ENCODE assay signal across 8 mouse cellular contexts in genomic region chr6:124813933-124814332, GRCm38 (mm10). TPM values are rescaled to one million over a fixed set of nuclear protein-coding genes. Genes with fewer than 3 reads are reported as not detected.
A peak's percentile ranks its signal among the peaks of the same experiment; 100 is the strongest.
DNase-seq lines count a peak whose midpoint lies in the region; ATAC-seq and TF ChIP-seq lines count a peak whose summit lies in the region.

Gene Tpi1 (minus strand): TSS chr6:124814296.

- H3K4me2 ChIP-seq in CH12.LX (ENCODE audit: insufficient read depth, low read depth, poor library complexity, severe bottlenecking): peak within 1 kb of the TSS; percentile 83
- peak within 1 kb of the TSS; percentile 80 for H3K4me2 ChIP-seq in forebrain, embryonic 13.5 days
- peak within 1 kb of the TSS; percentile 99 for H3K4me2 ChIP-seq in liver, postnatal 0 days (ENCODE audit: low read depth, low read length)
- H3K4me2 ChIP-seq in neural tube, embryonic 14.5 days (ENCODE audit: low read depth, low read length): peak within 1 kb of the TSS; percentile 87

- H3K9ac ChIP-seq in CH12.LX (ENCODE audit: insufficient read depth, low read depth): peak within 1 kb of the TSS; percentile 95
- peak within 1 kb of the TSS; percentile 85 for H3K9ac ChIP-seq in forebrain, embryonic 13.5 days
- peak within 1 kb of the TSS; percentile 93 for H3K9ac ChIP-seq in liver, postnatal 0 days (replicated peaks)
- peak within 1 kb of the TSS; percentile 75 for H3K9ac ChIP-seq in neural tube, embryonic 14.5 days (replicated peaks; ENCODE audit: low read depth, low read length)

- H3K4me3 ChIP-seq in CH12.LX (replicated peaks in 1 of 3; ENCODE audit: low read depth in 2 of 3, low read length in 2 of 3, poor library complexity in 1 of 3): peak within 1 kb of the TSS; percentile 73 to 97 (median 82)
- peak within 1 kb of the TSS; percentile 64 for H3K4me3 ChIP-seq in forebrain, embryonic 13.5 days
- H3K4me3 ChIP-seq in liver, postnatal 0 days (ENCODE audit: low read depth, low read length): peak within 1 kb of the TSS; percentile 85
- peak within 1 kb of the TSS; percentile 62 for H3K4me3 ChIP-seq in neural tube, embryonic 14.5 days (ENCODE audit: low read depth, low read length)

- H3K27me3 ChIP-seq in CH12.LX (replicated peaks): no peaks in the 10 kb centered on the region
- H3K27me3 ChIP-seq in forebrain, embryonic 13.5 days: no peaks in the 10 kb centered on the region
- H3K27me3 ChIP-seq in liver, postnatal 0 days (ENCODE audit: insufficient read depth, low read length): no peaks in the 10 kb centered on the region
- no peaks in the 10 kb centered on the region for H3K27me3 ChIP-seq in neural tube, embryonic 14.5 days (ENCODE audit: control insufficient read depth, insufficient read depth, low read length)

- TF ChIP-seq POLR2A in CH12.LX (IDR thresholded peaks at IDR 0.05; ENCODE audit: low read depth, low read length): peak; percentile 99

- TF ChIP-seq CTCF in CH12.LX (conservative IDR thresholded peaks at IDR 0.05 in 1 of 2, IDR thresholded peaks at IDR 0.05 in 1 of 2; ENCODE audit: low read depth in 2 of 2, low read length in 2 of 2): no peak
- TF ChIP-seq CTCF in liver, postnatal 0 days (IDR thresholded peaks at IDR 0.05; ENCODE audit: low read depth): no peak

- intact Hi-C loops in heart, postnatal 10 days (cut with DNase I): loop anchor here (1.0 kb wide), 1 partner anchor 14 kb away; no protein-coding TSS in a partner anchor

- peaks cover 23% of the 10 kb centered on the region for H3K79me2 ChIP-seq in CH12.LX (replicated peaks; ENCODE audit: control insufficient read depth, extremely low read depth, insufficient read depth, poor library complexity, severe bottlenecking)

- H3K27ac ChIP-seq in CH12.LX (ENCODE audit: insufficient read depth, low read depth): peak within 1 kb of the TSS; percentile 17; the same call in 1 of the 2 replicates
- H3K27ac ChIP-seq in forebrain, embryonic 13.5 days: peak within 1 kb of the TSS; percentile 85
- peak within 1 kb of the TSS; percentile 96 for H3K27ac ChIP-seq in liver, postnatal 0 days (ENCODE audit: low read depth)
- H3K27ac ChIP-seq in neural tube, embryonic 14.5 days (ENCODE audit: low read depth, low read length): peak within 1 kb of the TSS; percentile 88

- no peak for TF ChIP-seq RAD21 in CH12.LX (IDR thresholded peaks at IDR 0.05; ENCODE audit: low read depth, low read length)

- no peaks in the 10 kb centered on the region for H3K9me3 ChIP-seq in CH12.LX (replicated peaks; ENCODE audit: low read length)
- H3K9me3 ChIP-seq in forebrain, embryonic 13.5 days (replicated peaks): no peaks in the 10 kb centered on the region
- no peaks in the 10 kb centered on the region for H3K9me3 ChIP-seq in liver, postnatal 0 days (ENCODE audit: low read length)
- H3K9me3 ChIP-seq in neural tube, embryonic 14.5 days (ENCODE audit: control insufficient read depth, low read length): no peaks in the 10 kb centered on the region

- H3K4me1 ChIP-seq in CH12.LX (ENCODE audit: control insufficient read depth in 1 of 2, insufficient read depth in 2 of 2): peaks cover 5 to 34% of the 10 kb centered on the region in 2 experiments
- peaks cover 46% of the 10 kb centered on the region for H3K4me1 ChIP-seq in forebrain, embryonic 13.5 days
- H3K4me1 ChIP-seq in liver, postnatal 0 days (ENCODE audit: insufficient read depth): peaks cover 41% of the 10 kb centered on the region
- peaks cover 26% of the 10 kb centered on the region for H3K4me1 ChIP-seq in neural tube, embryonic 14.5 days (ENCODE audit: control insufficient read depth, insufficient read depth, low read length)

- dilution Hi-C loops in CH12.LX (cut with MboI; ENCODE audit: extremely low pct_ligation_motif_present, extremely low pct_unique_long_range_greater_than_20kb, low sequenced_read_pairs): no loop called here

- in situ Hi-C loops in CH12.LX (cut with MboI; ENCODE audit: low pct_ligation_motif_present, low pct_unique_long_range_greater_than_20kb, low sequenced_read_pairs): no loop called here

- DNase-seq in CH12.LX (ENCODE audit: extremely low read depth): peak; percentile 86
- peak; percentile 83 for DNase-seq in c-Kit-positive CD71-positive TER-119-positive erythroid progenitor cells, embryonic 14.5 days (ENCODE audit: low spot score)
- DNase-seq in heart, postnatal 10 days: peak; percentile 93 to 95
- DNase-seq in large intestine, adult 2 months (ENCODE audit: low read depth, low spot score): no peak
- peak; percentile 92 for DNase-seq in liver, postnatal 0 days
- peak; percentile 93 for DNase-seq in testis, postnatal 10 days (ENCODE audit: low spot score)

- ATAC-seq in forebrain, embryonic 13.5 days: peak; percentile 87
- peak; percentile 84 for ATAC-seq in liver, postnatal 0 days
- peak; percentile 88 for ATAC-seq in neural tube, embryonic 14.5 days (ENCODE audit: low read depth)

- no peak for TF ChIP-seq EP300 in CH12.LX (IDR thresholded peaks at IDR 0.05; ENCODE audit: low read length)
- TF ChIP-seq EP300 in liver, postnatal 0 days (IDR thresholded peaks at IDR 0.05; ENCODE audit: low read depth): no peak

- WGBS in forebrain, embryonic 13.5 days: 1% methylated on average over 22 of the region's 22 CpGs
- whole genome bisulfite sequencing in large intestine, adult 2 months: under 1% methylated on average over 22 of the region's 22 CpGs
- under 1% methylated on average over 22 of the region's 22 CpGs for WGBS in liver, postnatal 0 days (ENCODE audit: insufficient replicate concordance)
- under 1% methylated on average over 22 of the region's 22 CpGs for WGBS in neural tube, embryonic 14.5 days

- peaks cover 63 to 81% of the 10 kb centered on the region in 2 experiments for H3K36me3 ChIP-seq in CH12.LX (replicated peaks in 1 of 2; ENCODE audit: control insufficient read depth in 1 of 2, insufficient read depth in 1 of 2, low read length in 1 of 2)
- H3K36me3 ChIP-seq in forebrain, embryonic 13.5 days (ENCODE audit: poor library complexity, severe bottlenecking): peaks cover 67% of the 10 kb centered on the region
- H3K36me3 ChIP-seq in liver, postnatal 0 days (replicated peaks; ENCODE audit: insufficient read depth, low read length): peaks cover 51% of the 10 kb centered on the region
- H3K36me3 ChIP-seq in neural tube, embryonic 14.5 days (ENCODE audit: control insufficient read depth, insufficient read depth, low read length): peaks cover 37% of the 10 kb centered on the region

TF ChIP-seq in CH12.LX, 34 proteins besides CTCF, POLR2A, EP300 and RAD21:
- TF ChIP-seq BHLHE40 (IDR thresholded peaks at IDR 0.05; ENCODE audit: low read depth, low read length) (no peak), USF2 (conservative IDR thresholded peaks at IDR 0.05; ENCODE audit: low read depth, low read length) (no peak), MAZ (IDR thresholded peaks at IDR 0.05; ENCODE audit: low read depth, low read length) (no peak), MAX (IDR thresholded peaks at IDR 0.05; ENCODE audit: low read length) (no peak), JUND (conservative IDR thresholded peaks at IDR 0.05; ENCODE audit: low read depth, low read length) (no peak), TCF12 (IDR thresholded peaks at IDR 0.05; ENCODE audit: low read depth, low read length) (peak; percentile 82), SMC3 (IDR thresholded peaks at IDR 0.05; ENCODE audit: low read depth, low read length) (no peak), ZMIZ1 (IDR thresholded peaks at IDR 0.05; ENCODE audit: low read depth, low read length) (peak; percentile 98), CHD1 (IDR thresholded peaks at IDR 0.05; ENCODE audit: low read depth, low read length) (no peak), USF1 (IDR thresholded peaks at IDR 0.05; ENCODE audit: low read depth, low read length) (no peak), IRF4 (IDR thresholded peaks at IDR 0.05; ENCODE audit: low read depth, low read length) (no peak; the same call in 1 of the 2 replicates), ELF1 (IDR thresholded peaks at IDR 0.05; ENCODE audit: low read depth, low read length) (peak; percentile 72), SIN3A (IDR thresholded peaks at IDR 0.05; ENCODE audit: low read length) (peak; percentile 54), MAFK (IDR thresholded peaks at IDR 0.05; ENCODE audit: insufficient replicate concordance, low read length) (no peak), NELFE (IDR thresholded peaks at IDR 0.05; ENCODE audit: low read depth, low read length) (peak; percentile 99), HCFC1 (IDR thresholded peaks at IDR 0.05; ENCODE audit: low read depth, low read length) (peak; percentile 17; the same call in 1 of the 2 replicates), RCOR1 (conservative IDR thresholded peaks at IDR 0.05; ENCODE audit: low read depth, low read length) (peak; percentile 51; the same call in 1 of the 2 replicates), MYC (IDR thresholded peaks at IDR 0.05; ENCODE audit: low read depth, low read length) (0 out of 2 replicates have a peak, but pooled peaks have one; percentile 13), ZNF384 (IDR thresholded peaks at IDR 0.05; ENCODE audit: low read depth, low read length) (no peak), TBP (conservative IDR thresholded peaks at IDR 0.05; ENCODE audit: low read depth, low read length) (peak; percentile 98), POLR2AphosphoS2 (IDR thresholded peaks at IDR 0.05; ENCODE audit: low read depth, low read length) (peak; percentile 98), UBTF (IDR thresholded peaks at IDR 0.05; ENCODE audit: low read depth, low read length) (0 out of 2 replicates have a peak, but pooled peaks have one; percentile 14), MXI1 (IDR thresholded peaks at IDR 0.05; ENCODE audit: low read depth, low read length) (0 out of 2 replicates have a peak, but pooled peaks have one; percentile 18), CHD2 (IDR thresholded peaks at IDR 0.05; ENCODE audit: low read length) (peak; percentile 62)

RNA-seq across cellular contexts. Expression of gene Tpi1, which starts in this region (rescaled TPM):
- 733 and 1,303 TPM in 2 replicates for total RNA-seq in CH12.LX (2012; rRNA removed)
- total RNA-seq in CH12.LX (2014; rRNA removed): 1,570 and 1,645 TPM in 2 replicates
- polyA plus RNA-seq in CH12.LX (2012; ENCODE audit: insufficient read length, low read depth): 758 and 807 TPM in 2 replicates
- 467 and 491 TPM in 2 replicates for polyA plus RNA-seq in forebrain, embryonic 13.5 days (2015; fragmentation: Nextera tagmentation; extraction: Ambion mirVana)
- 100 to 1,000 TPM; 870 to 877 TPM for total RNA-seq in heart, postnatal 10 days (2021)
- polyA plus RNA-seq in large intestine, adult 2 months (2012; rRNA removed): 671 and 859 TPM in 2 replicates
- polyA plus RNA-seq in liver, postnatal 0 days (2015; fragmentation: Nextera tagmentation; extraction: Ambion mirVana): 332 and 346 TPM in 2 replicates
- polyA plus RNA-seq in neural tube, embryonic 14.5 days (2014; fragmentation: Nextera tagmentation; extraction: Ambion mirVana): 393 and 412 TPM in 2 replicates

Comparison
In these comparisons a context has a peak if more than half of its experiments do, and no peak if none do; other contexts are left out.
1. H3K27ac ChIP-seq: peak in every context shown above with its lines; median percentile 96 in liver, postnatal 0 days; 88 in neural tube, embryonic 14.5 days; 85 in forebrain, embryonic 13.5 days; 17 in CH12.LX.